Mouse (Mus musculus) splenic B cell, adult 2 months (primary cell): Measurements from ENCODE around the gene Nagpa.

Source experiments
- DNase-seq: peaks from one replicate; pipeline ENCODE4 v3.0.0-alpha.2; 2011; ENCODE audit warnings: low read depth, low spot score
- H3K27me3 ChIP-seq: 2 replicates; pipeline ENCODE4 v1.6.1; 2012; ENCODE audit warnings: mild to moderate bottlenecking, low read length, moderate library complexity, mixed read lengths; ENCODE audit not compliant: control insufficient read depth, poor library complexity, insufficient read depth, severe bottlenecking
- H3K36me3 ChIP-seq: 2 replicates; pipeline ENCODE4 v1.6.1; 2012; ENCODE audit warnings: mild to moderate bottlenecking, low read length, moderate library complexity, mixed read lengths; ENCODE audit not compliant: control insufficient read depth, poor library complexity, insufficient read depth, severe bottlenecking

Nagpa gene

DNA sequence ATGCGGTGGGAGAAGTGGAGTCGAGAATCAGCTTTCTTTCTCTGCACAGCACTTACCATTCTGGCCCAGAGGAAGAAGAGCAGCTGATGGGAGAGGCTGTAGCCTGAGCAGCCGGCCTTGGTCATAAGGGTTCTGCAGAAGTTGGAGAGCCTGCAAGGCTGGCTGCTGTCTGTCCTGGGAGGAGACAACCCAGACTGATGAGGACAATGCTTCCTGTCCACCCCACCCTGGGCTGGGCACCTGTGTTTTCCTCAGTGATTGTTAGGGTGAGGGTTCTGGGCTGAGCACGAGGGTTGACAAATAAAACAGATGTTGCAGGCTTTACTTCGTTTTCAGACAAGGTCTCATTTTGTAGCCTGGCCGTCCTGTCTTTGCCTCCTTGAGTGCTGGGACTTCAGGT lies 12.9 kb upstream of the Nagpa start:
- no peaks in the 10 kb centered on the region for H3K36me3 ChIP-seq
- no peak for DNase-seq
- H3K27me3 ChIP-seq, result no peaks in the 10 kb centered on the region

DNA sequence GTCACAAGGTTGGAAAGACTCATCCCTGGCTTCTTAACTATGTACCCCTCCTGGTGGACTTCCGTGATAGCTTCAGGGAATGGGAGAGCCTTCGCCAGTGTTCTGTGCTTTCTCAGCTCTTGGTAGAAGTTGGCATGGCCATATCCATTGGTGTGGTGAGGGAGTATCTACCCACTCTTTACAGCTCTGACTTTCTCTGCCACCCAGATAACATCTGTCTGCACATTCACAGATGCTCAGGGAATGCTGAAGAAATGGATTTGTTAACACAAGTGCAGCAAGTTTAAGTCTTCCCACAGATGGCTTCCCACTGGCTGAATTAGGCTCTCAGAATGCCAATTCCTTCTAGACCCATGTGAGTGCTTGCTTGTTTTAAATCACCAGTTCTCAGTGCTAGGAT lies 10.3 kb upstream of the Nagpa start:
- no peaks in the 10 kb centered on the region for H3K36me3 ChIP-seq
- DNase-seq, result no peak
- no peaks in the 10 kb centered on the region for H3K27me3 ChIP-seq

DNA sequence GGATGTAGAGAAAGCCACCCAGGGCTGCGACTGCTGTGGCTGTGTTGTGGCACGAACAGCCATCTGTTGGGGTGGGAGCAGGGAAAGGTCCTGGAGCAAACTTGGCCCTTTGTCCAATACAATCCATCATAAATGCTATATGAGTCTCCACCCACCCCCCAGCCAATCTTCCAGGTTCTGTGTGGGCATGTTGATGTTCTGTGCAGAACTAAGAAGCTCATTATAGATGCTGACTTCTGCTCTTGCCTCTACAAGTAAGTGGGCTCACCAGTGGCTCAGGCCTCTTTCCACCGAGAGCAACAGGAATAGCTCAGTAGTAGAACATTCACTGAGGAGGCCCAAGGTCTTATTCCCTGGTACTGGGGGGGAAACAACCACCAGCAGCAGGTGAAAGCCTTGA lies 8.3 kb upstream of the Nagpa start:
- Histone ChIP-seq H3K27me3 (no peaks in the 10 kb centered on the region), H3K36me3 (no peaks in the 10 kb centered on the region)
- no peak for DNase-seq

GRCm38 (mm10) chr16:5210365-5210764 lies 6.6 kb upstream of the Nagpa start:
- peak; percentile 34 for DNase-seq
- no peaks in the 10 kb centered on the region for H3K27me3 ChIP-seq
- no peaks in the 10 kb centered on the region for H3K36me3 ChIP-seq

DNA sequence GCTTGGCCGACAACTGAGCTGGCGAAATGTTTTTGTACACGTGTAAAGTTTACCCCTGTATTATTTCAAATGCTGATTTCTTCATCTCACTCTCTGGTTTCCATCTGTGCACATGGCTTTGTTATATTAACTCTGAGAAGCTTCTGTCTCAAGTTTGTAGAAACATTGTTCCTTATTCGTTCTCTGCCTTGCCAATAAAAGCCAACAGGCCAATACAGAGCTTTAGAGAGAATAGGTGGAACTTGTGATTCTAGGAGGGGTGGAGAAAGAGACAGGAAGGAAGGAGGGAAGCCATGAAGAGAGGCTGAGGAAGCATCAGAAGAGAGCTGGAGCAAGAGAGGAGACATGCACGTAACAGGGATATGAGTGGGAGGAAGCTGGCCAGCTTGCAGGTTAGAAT lies 2.2 kb upstream of the Nagpa start:
- no peak for DNase-seq
- no peaks in the 10 kb centered on the region for H3K36me3 ChIP-seq
- no peaks in the 10 kb centered on the region for H3K27me3 ChIP-seq

GRCm38 (mm10) chr16:5205431-5205970 lies 1.7 kb upstream of the Nagpa start:
- Histone ChIP-seq H3K36me3 (no peaks in the 10 kb centered on the region), H3K27me3 (no peaks in the 10 kb centered on the region)
- DNase-seq, result no peak

DNA sequence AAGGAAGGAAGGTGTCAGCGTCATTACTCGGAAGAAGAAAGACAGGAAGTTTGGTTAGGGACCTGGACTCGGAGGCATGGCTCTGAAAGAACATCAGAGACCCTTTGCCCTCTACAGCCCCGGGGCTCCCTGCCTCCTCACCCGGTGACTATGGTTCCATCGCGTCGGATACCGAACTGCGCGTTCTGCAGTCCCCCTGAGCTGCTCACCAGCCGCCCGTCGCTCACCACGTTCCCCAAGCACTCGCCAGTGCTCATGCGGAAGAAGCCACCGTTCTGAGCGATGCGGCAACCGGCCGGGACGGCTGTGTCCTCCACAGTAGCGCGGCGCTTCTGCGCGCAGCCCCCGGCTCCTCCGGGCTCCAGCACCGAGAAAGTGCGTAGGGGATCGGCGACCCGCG lies 612 bp downstream of the Nagpa start:
- Histone ChIP-seq H3K27me3 (no peaks in the 10 kb centered on the region), H3K36me3 (0 out of 2 replicates have a peak, but pooled peaks cover 1% of the 10 kb centered on the region)
- peak; percentile 35 for DNase-seq

DNA sequence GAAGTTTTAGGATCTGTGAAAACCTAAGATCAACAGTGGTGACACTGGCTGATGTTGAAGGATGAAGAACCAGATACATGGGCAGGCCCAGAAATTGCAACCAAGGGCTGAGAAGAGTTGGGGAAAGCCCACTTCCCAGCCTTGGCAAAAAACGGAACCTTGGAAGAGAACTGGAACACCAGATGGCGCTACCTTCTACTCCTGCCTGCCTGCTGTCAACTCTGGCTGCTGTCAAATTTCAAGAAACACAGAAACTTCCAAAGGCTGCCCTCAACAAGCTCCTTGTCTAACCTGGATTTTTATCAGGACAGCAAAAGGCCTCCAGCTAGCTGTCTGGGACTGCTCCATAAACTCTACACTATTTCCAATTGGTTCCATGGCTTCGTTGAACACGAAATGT lies 1.1 kb downstream of the Nagpa start:
- Histone ChIP-seq H3K36me3 (0 out of 2 replicates have a peak, but pooled peaks cover 1% of the 10 kb centered on the region), H3K27me3 (no peaks in the 10 kb centered on the region)
- DNase-seq, result peak; percentile 58

DNA sequence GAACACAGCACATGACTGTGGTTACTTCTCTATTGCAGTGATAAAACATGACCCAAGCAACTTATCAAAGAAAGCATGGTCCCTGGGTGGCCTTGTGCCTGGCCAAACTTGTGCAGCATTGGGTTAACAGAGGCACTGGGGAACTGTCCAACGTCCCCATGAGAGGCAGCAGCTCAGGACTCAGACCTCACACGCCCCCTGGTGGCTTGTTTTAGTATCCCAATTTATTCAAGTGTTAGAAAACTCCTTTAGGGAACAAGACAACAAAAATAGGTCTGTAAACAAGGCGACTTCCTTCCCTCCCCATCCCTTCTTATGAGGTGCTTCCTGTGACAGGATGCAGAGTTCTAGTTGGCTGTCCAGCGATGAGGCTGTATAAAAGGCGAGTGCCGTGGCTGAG lies 8.7 kb downstream of the Nagpa start:
- no peaks in the 10 kb centered on the region for H3K27me3 ChIP-seq
- DNase-seq, result peak; percentile 76
- 0 out of 2 replicates have a peak, but pooled peaks cover 1% of the 10 kb centered on the region for H3K36me3 ChIP-seq

DNA sequence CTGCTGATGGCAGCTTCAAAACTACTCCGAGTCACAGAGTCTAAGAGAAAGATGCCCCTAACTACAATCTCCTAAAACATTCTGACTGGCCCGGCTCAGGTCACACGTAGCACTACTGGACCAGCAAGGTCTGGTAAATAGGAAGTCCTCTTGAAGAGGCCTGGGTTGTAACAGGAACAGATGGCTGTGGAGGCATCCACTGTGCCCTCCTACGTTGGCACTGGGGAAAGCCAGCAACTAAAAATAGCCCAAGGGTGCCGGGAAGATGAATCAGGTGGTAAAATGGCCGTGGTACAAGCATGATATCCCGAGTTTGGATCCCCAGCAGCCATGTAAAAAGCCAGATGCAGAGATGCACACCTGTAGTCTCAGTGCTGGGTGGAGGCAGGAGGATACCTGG lies 17.6 kb downstream of the Nagpa start:
- Histone ChIP-seq H3K36me3 (no peaks in the 10 kb centered on the region), H3K27me3 (no peaks in the 10 kb centered on the region)
- DNase-seq, result no peak

DNA sequence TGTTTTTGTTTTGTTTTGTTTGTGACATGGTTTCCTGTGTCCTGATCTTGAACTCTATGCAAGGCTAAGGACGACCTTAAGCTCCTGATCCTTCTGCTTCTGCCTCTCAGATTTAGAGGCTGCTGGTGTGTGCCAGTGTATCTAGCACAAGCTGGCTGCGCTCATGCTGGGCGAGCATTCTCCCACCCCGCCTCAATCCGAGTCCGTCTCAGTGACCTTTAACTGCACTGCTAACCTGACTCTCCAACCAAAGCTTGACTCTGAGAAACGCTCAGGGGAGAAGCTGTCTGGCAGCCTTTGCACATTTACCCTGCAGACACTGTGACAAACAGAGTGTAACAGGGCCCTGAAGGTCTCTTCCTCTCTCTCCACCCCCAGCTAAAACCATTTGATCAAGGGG lies 18.1 kb downstream of the Nagpa start:
- no peaks in the 10 kb centered on the region for H3K36me3 ChIP-seq
- H3K27me3 ChIP-seq, result no peaks in the 10 kb centered on the region
- no peak for DNase-seq

DNA sequence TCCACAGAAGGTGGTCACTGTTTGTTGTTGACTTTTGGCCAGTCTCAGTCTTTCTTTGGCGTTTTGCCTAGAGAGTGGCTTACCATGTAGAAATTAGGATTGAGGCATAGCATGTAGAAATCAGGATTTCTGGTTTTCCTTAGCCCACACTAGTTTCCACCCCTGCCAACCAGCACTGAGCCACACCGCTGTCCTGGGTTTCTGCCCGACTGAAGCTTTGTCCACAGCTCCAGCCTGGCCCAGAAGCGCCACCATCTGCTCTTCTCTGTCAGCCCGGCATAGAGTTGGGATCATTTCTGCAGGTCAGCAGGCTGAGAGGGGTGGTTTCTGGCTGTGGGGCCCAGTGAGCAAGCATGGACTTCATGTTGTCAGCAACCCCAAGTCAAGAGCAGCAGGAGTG lies 18.9 kb downstream of the Nagpa start:
- DNase-seq, result no peak
- Histone ChIP-seq H3K27me3 (no peaks in the 10 kb centered on the region), H3K36me3 (no peaks in the 10 kb centered on the region)

- H3K27me3 ChIP-seq, result no peaks in the 10 kb centered on the region
- DNase-seq, result no peak
- no peaks in the 10 kb centered on the region for H3K36me3 ChIP-seq
Observed at GRCm38 (mm10) chr16:5184101-5184500, 19.7 kb downstream of the Nagpa start.

DNA sequence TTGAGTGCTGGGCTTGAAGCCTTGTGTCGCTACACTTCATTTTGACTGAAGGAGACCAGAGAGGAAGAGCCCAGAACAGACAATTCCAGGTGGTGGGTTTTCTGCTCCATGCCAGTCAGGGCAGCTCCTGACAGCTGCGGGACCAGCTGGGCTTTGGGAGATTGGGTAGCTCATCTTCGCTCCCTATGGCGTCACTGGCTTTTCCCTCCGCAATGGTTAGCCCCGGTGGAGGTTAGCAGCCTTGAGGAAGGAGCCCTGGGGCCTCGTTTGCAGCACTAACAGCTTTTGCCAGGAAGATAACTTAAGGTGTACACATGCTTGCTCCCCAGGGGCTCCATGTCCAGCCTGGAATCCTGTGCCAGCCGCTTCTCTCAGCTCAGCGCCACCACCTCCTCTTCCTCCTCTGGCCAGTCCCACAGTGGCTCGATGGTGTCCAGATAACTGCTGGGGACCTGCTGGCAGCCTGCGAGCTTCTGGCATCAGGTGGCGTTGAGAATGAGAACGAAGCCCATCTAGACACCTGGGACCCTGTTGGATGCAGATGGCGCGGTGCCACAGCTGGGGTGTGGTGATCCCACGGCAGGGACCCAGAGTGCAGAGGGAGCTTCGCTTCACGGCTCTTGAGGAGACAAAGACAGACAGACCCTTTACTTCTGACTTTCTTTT lies 20.4 kb downstream of the Nagpa start:
- no peaks in the 10 kb centered on the region for H3K36me3 ChIP-seq
- no peaks in the 10 kb centered on the region for H3K27me3 ChIP-seq
- no peak for DNase-seq

DNA sequence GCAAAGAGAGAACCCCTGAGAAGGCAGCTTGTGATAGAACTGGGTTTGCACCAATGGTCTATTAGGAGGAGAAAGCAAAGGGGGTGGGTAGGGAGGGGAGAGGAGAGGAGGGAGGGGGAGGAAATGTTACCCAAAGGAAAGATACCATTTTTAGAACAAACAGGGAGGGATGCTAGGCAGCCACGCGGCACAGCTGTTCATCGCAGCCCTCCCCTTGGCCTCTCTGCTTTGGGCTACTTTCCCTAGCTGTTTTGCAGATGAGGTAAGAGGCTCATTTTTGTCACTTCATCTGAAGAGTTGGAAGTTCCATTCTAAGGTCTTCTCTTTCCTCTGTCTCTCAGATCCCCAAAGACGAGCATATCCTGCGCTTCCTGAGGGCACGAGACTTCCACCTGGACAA lies 31.2 kb downstream of the Nagpa start:
- Histone ChIP-seq H3K36me3 (no peaks in the 10 kb centered on the region), H3K27me3 (no peaks in the 10 kb centered on the region)
- DNase-seq, result no peak

- H3K27me3 ChIP-seq, result no peaks in the 10 kb centered on the region
- DNase-seq, result no peak
- no peaks in the 10 kb centered on the region for H3K36me3 ChIP-seq
Observed at GRCm38 (mm10) chr16:5168829-5169228, 35.0 kb downstream of the Nagpa start.
